Mouse (Mus musculus) T-helper 2 cell (primary cell): ENCODE data around the gene Efs.
"Not testable (repeated sequence)": the region's sequence is repeated elsewhere in the genome, so short reads cannot be mapped to it uniquely, and the experiment has no call there.

Experiments
- in situ Hi-C: fragments of 300-600 bp; cut with MboI, MseI; formaldehyde crosslinking; loops from one replicate; pipeline ENCODE4 v1.15.1; 2025; ENCODE audit warnings: high pct_unique_total_duplicates

Efs gene

GRCm38 (mm10) chr14:54948781-54949180, 22.9 kb upstream of the Efs start:
- in situ Hi-C loops: no loop called here

- in situ Hi-C loops: not testable (repeated sequence)
These were observed 21.1 kb upstream of the Efs start for GRCm38 (mm10) chr14:54947008-54947407.

DNA sequence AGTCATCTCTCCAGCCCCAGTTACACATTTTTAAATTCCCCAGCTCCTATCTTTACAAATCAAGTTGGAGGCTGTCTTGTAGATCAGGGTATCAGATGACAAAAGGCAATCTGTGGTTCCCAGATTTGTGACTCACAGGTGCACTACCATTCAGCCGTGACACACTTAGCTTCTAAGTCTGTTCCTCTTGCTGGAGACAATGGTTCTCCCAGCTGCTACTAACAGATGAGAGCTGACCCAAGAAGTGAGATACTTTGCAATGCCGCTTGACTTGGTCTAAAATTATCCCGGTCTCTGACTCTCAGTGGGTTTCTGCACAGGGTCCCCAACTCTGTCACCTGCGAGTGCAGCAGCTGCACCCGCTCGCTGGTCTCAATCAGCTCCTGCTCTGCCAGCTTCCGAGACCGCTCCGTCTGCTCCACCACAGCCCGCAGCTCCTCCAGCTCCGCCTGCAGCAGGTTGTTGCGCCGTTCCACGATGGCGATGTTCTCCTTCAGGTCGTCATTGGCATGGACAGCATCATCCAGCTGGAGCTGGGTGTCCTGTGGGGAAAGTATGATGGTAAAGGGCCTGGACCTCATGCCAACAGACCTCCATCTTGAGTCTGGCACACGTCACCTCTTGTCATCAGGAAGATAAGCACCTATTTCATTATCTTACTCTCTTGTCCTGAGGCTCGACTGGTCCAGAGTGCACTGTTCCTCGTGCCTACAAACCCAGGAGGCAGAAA, 20.2 kb upstream of the Efs start:
- in situ Hi-C loops: no loop called here

- in situ Hi-C loops: no loop called here
These were observed 19.0 kb upstream of the Efs start for GRCm38 (mm10) chr14:54944939-54945338.

- in situ Hi-C loops: no loop called here
These were observed 18.0 kb upstream of the Efs start for GRCm38 (mm10) chr14:54943971-54944370.

DNA sequence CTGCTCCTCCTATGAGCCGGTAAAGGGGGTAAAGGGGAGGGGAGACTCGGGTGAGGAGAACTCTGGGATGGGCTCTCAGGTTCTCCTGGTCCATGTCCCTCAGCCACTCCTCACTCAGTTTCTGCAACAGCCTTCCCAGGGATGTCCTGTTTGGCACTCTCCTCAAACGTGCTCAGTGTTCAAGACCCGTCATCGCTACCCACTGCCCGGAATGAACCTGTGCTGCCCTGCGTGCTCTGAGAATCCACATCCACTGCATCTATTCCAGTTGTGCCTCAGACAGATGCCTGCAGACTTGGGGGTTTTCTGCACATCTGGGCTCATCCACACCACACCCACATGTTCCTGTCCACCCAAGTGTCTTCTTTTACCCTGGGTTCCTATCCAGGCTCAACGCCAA, 16.6 kb upstream of the Efs start:
- in situ Hi-C loops: no loop called here

DNA sequence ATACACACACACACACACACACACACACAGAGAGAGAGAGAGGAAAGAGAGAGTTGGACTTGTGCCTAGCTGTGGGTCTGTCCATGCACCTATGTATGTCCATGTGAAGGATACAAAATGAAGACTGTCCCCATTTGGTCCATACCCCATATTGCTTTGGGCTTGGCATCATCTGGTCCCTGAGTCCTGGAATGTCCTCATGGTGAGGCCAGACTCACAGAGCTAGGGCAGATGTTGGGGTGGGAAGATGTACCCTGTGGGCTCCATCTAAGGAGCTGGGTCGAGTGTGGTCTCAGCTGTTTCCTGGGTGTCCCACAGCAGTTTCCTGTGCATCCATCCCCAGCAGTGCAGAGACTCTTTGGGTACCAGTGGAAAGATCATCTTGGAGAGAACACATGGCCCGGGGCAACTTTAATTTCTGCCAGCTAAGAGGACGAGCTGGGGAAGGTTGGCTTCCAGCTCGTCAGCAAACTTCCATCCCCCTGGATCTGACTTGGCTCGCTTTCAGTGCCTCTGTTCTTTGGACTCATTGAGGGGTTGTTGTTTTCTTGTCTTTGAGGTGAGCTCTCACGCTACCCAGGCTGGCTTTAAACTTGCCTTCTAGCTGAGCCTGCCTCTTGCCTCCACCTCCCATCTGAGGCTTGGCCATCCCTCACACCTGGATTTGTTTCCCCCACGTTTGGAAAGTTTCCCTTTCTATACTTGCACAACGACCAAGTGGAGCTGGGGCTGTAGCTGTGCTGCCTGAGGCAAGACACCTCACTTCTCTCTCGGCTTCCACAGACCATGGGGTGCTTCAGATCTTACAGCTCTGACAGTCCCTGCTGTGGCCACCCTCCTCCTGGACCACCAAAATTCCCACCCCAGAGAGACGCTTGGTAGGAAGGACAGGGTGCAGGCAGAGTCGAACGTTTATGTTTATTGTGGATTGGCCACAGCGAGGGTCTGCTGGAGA, 15.4 kb upstream of the Efs start:
- in situ Hi-C loops: no loop called here

GRCm38 (mm10) chr14:54940176-54940530, 14.2 kb upstream of the Efs start:
- in situ Hi-C loops: no loop called here

DNA sequence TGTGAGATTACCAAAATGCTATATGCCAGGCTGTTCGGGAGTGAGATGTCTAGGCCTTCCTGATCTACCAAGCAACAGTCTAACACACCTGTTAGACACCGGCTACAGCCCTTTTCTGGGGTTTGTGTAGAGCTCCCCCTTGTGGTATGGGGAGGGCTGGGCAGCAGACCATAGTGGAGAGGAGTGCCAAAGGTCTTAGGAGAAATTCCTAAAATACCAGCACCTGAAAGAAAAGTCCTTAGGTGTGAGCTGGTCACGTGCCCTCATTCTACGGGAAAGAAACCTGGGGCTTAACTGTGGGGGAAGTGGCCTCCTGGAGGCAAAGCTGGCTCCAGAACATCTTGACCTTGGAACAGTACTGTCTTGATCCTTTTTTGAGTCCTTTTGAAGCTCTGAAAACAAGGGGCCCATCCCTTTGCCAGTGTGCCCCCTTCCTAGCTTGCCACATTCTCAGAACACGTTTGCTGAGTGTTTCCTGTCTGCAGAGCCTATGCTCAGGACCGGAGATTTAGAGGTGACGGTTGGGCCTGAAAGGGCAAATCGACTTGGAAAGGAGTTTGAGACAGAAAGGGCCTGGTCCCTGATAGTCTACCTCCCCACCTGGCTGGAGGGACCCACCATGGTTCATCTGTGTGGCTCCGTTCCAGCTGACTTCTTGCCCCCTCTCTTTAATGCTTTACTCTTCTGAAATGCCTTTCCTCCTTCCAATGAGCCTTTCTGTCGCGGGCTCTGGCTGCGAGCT, 13.7 kb upstream of the Efs start:
- in situ Hi-C loops: no loop called here

- in situ Hi-C loops: no loop called here
These were observed 12.7 kb upstream of the Efs start for GRCm38 (mm10) chr14:54938431-54939219.

GRCm38 (mm10) chr14:54937361-54938182, 11.6 kb upstream of the Efs start:
- in situ Hi-C loops: no loop called here

DNA sequence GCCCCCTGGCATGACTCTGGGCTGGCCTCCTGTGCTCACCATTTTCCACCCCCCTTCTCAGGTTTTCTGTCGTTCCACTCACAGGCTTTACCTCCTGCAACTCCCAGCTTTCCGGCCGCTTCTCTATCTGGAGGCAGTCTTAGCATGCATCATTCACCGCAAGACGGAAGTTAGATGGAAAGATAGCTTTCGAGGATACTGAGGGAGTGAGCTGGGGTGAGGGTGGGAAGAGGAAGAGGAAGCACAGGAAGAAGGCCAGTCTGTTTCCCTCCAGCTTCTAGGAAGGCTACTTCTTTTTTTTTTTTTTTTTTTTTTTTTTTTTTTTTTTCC, 10.9 kb upstream of the Efs start:
- in situ Hi-C loops: no loop called here

GRCm38 (mm10) chr14:54935904-54936830, 10.2 kb upstream of the Efs start, which contains the start of gene Cmtm5:
Gene Cmtm5, plus strand, starts transcription at chr14:54936261.
- in situ Hi-C loops: no loop called here

DNA sequence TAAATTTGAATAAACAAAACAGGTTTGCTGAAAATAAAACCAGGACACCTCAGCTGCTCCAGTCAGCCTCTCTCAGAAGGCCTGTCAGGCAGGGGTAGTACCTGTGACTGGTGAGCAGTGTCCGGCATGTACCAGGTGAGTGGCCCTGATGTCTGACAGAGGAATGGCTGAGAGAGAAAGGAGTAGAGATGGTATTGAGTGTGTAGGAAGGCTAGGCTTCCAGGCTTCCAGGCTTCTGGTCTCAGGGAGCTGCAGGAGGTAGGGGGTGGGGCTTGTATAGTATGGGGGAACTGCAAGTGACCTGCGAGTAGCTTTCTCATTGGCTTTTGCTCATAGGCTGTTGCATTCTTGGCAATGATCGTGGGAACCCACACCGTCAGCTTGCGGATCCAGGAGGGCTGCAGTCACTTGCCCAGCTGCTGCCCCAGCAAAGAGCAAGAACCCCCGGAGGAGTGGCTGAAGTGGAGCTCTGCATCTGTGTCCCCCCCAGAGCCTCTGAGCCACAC, 6.8 kb upstream of the Efs start, which contains the start of gene Il25:
Gene Il25 (plus strand): TSS at position 51 of the 506 bp plus-strand sequence.
- in situ Hi-C loops: no loop called here

DNA sequence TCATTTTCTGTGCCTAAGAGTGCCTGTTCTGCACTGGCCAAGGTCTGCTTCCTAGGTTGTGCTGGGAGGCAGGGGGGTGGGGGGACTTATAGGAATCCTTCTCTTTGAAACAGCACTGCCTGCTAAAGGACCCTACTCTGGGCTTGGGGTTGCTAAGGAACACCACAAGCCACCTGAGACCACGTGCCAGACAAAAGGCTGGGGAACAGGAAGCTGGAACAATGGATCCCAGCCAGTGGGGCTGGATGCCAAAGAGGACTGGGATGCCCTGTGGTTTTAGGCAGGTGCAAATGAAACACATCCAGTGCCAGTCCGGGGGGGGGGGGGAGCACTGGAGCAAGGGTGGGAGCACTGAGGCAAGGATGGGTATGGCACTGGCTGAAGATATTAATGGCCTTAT, 4.5 kb upstream of the Efs start:
- in situ Hi-C loops: no loop called here

DNA sequence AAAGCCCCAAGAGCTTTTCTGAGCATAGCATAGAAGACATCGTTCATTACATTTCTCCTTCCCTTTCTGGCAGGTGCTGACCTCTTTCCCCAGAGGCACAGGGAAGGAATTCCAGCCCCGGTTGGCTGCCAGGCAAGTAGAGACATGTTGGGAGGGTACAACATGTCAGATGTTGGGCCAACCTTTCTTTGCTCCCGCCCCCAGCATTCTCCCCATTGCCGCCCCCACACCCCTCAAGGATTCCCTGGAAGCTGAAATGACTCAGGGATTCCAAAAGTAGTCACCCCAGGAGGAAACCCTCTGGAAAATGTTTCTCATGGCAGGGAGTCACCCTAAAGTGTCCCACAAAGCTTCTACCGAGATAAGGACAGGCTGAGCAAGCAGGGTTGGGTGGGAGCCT, 3.9 kb upstream of the Efs start:
- in situ Hi-C loops: no loop called here

DNA sequence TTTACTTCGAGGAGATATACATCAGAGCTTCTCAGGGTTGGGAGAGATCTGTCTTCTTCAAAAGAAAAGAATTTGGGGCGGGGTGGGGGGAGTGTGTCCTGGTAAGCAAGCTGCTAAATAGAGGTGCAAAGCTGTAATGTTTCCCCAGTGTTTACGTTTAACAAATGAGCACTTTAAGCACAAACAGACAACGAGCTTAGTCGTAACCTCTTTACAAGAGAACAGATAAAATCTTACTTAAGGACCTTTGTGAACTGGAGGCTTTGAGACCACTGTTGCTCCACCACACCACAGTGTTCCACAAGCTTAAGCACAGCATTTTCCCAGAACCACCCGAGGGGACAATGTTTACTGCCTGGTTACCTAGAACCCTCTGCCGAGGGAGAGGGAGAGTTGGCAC, 1.4 kb upstream of the Efs start:
- in situ Hi-C loops: no loop called here

DNA sequence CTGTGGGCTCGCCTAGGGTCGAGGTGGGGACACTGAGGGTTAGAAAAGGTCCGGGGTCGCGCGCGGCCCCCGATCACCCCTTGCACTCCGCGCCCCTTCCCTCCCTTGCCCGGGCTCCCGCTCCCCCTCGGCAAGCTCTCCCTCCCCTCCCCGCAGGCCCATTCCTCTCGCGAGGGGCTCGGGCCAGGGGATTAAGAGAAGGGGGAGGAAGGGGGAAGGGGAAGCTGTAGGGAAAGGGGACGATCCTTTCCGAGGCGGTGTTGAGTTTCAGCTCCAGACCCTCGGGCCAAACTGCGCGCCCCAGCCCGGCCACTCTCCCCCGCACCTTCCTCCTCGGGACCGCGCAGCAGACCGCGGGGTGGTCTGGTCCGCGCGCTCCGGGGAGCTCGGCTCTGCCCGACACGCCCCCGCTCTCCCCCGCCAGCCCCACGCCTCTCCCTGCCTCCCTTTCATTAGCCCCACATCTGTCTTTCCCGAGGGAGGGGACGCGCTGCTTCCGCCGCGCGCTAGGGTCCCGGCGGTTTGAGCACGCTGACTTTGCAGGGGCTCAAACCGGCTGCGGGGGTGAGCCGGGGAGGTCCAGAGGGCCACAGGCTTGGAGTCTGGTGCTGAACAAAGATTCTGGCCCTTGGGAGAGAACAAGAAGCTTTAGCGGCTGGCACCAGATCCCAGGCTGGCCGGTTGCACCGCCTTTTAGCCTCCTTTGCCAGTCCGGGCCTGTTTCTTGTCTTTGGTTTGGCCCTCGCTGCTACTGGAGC, 654 bp upstream of the Efs start:
- in situ Hi-C loops: no loop called here
